Mouse (Mus musculus): ENCODE measurements around the gene Morn3. TPM values are rescaled to one million over a fixed set of nuclear protein-coding genes. Genes with fewer than 3 reads are reported as not detected.
A peak's percentile ranks its signal among the peaks of the same experiment; 100 is the strongest.

The Morn3 gene
- polyA plus RNA-seq, 1 experiment from 2014 or later, result not detected

- Histone ChIP-seq H3K4me3 (ENCODE audit: low read depth, low read length) (peak overlapping the region; percentile 61; the same call in 1 of the 2 replicates), H3K9me3 (ENCODE audit: control insufficient read depth, low read length) (no peaks in the 10 kb centered on the region), H3K4me2 (peak overlapping the region; percentile 86), H3K27ac (ENCODE audit: low read depth, low read length) (no peak overlapping the region; the same call in 1 of the 2 replicates), H3K4me1 (ENCODE audit: control insufficient read depth, insufficient read depth, low read length) (peaks cover 43% of the 10 kb centered on the region), H3K36me3 (ENCODE audit: control insufficient read depth, insufficient read depth, low read length) (no peaks in the 10 kb centered on the region), H3K27me3 (ENCODE audit: control insufficient read depth, insufficient read depth, low read length) (no peaks in the 10 kb centered on the region), H3K9ac (ENCODE audit: low read length) (peak overlapping the region; percentile 39)
- ATAC-seq (ENCODE audit: low FRiP score) (no peak), DNase-seq (ENCODE audit: low spot score, missing footprints) (peak; percentile 85)
- 24% methylated on average over 5 of the region's 5 CpGs for WGBS
Observed at GRCm38 (mm10) chr5:122991350-122992004, 55.3 kb downstream of the Morn3 start.

- no peak for ATAC-seq (ENCODE audit: low FRiP score)
- Histone ChIP-seq H3K27me3 (ENCODE audit: control insufficient read depth, insufficient read depth, low read length) (no peaks in the 10 kb centered on the region), H3K27ac (ENCODE audit: low read depth, low read length) (peak overlapping the region; percentile 10), H3K4me1 (ENCODE audit: control insufficient read depth, insufficient read depth, low read length) (peaks cover 49% of the 10 kb centered on the region), H3K36me3 (ENCODE audit: control insufficient read depth, insufficient read depth, low read length) (no peaks in the 10 kb centered on the region), H3K4me3 (ENCODE audit: low read depth, low read length) (peak overlapping the region; percentile 61), H3K9ac (ENCODE audit: low read length) (peak overlapping the region; percentile 79), H3K9me3 (ENCODE audit: control insufficient read depth, low read length) (no peaks in the 10 kb centered on the region), H3K4me2 (peak overlapping the region; percentile 86)
- 5% methylated on average over 16 of the region's 16 CpGs for WGBS
- peak; percentile 92 for DNase-seq (ENCODE audit: low spot score, missing footprints)
Observed at GRCm38 (mm10) chr5:122990411-122991160, 56.2 kb downstream of the Morn3 start.

GRCm38 (mm10) chr5:122989551-122990330 is 57.1 kb downstream of the Morn3 start, which contains the start of gene Kdm2b:
TSS of gene Kdm2b (minus strand) at chr5:122989823.
- peaks cover 55% of the 10 kb centered on the region for H3K4me1 ChIP-seq (ENCODE audit: control insufficient read depth, insufficient read depth, low read length)
- DNase-seq (ENCODE audit: low spot score, missing footprints), result peak; percentile 92

GRCm38 (mm10) chr5:122989001-122989525 is 57.8 kb downstream of the Morn3 start:
- Histone ChIP-seq H3K4me1 (ENCODE audit: control insufficient read depth, insufficient read depth, low read length) (peaks cover 56% of the 10 kb centered on the region), H3K27me3 (ENCODE audit: control insufficient read depth, insufficient read depth, low read length) (no peaks in the 10 kb centered on the region), H3K9ac (ENCODE audit: low read length) (peak overlapping the region; percentile 79), H3K4me2 (peak overlapping the region; percentile 86), H3K4me3 (ENCODE audit: low read depth, low read length) (peak overlapping the region; percentile 61), H3K36me3 (ENCODE audit: control insufficient read depth, insufficient read depth, low read length) (no peaks in the 10 kb centered on the region), H3K9me3 (ENCODE audit: control insufficient read depth, low read length) (no peaks in the 10 kb centered on the region), H3K27ac (ENCODE audit: low read depth, low read length) (peak overlapping the region; percentile 79)
- WGBS, result under 1% methylated on average over 39 of the region's 39 CpGs
- peak; percentile 65 for ATAC-seq (ENCODE audit: low FRiP score)
- DNase-seq (ENCODE audit: low spot score, missing footprints), result peak; percentile 98

More at GRCm38 (mm10) chr5:122989551-122990330, 57.1 kb downstream of the Morn3 start, which contains the start of gene Kdm2b:
- H3K4me3 ChIP-seq (ENCODE audit: low read depth, low read length), result peak within 1 kb of the TSS; percentile 61
- ATAC-seq (ENCODE audit: low FRiP score), result peak; percentile 28
- H3K4me2 ChIP-seq, result peak within 1 kb of the TSS; percentile 86
- no peaks in the 10 kb centered on the region for H3K9me3 ChIP-seq (ENCODE audit: control insufficient read depth, low read length)
- H3K9ac ChIP-seq (ENCODE audit: low read length), result peak within 1 kb of the TSS; percentile 79
- no peaks in the 10 kb centered on the region for H3K36me3 ChIP-seq (ENCODE audit: control insufficient read depth, insufficient read depth, low read length)
- WGBS, result 2% methylated on average over 15 of the region's 15 CpGs
- H3K27ac ChIP-seq (ENCODE audit: low read depth, low read length), result peak within 1 kb of the TSS; percentile 79
- no peaks in the 10 kb centered on the region for H3K27me3 ChIP-seq (ENCODE audit: control insufficient read depth, insufficient read depth, low read length)

GRCm38 (mm10) chr5:122988021-122988751 is 58.6 kb downstream of the Morn3 start:
- Histone ChIP-seq H3K4me2 (peak overlapping the region; percentile 86), H3K9ac (ENCODE audit: low read length) (peak overlapping the region; percentile 79), H3K27me3 (ENCODE audit: control insufficient read depth, insufficient read depth, low read length) (no peaks in the 10 kb centered on the region), H3K4me3 (ENCODE audit: low read depth, low read length) (peak overlapping the region; percentile 61), H3K36me3 (ENCODE audit: control insufficient read depth, insufficient read depth, low read length) (no peaks in the 10 kb centered on the region), H3K9me3 (ENCODE audit: control insufficient read depth, low read length) (no peaks in the 10 kb centered on the region), H3K4me1 (ENCODE audit: control insufficient read depth, insufficient read depth, low read length) (peaks cover 56% of the 10 kb centered on the region), H3K27ac (ENCODE audit: low read depth, low read length) (peak overlapping the region; percentile 79)
- peak; percentile 97 for DNase-seq (ENCODE audit: low spot score, missing footprints)
- WGBS, result under 1% methylated on average over 33 of the region's 41 CpGs
- ATAC-seq (ENCODE audit: low FRiP score), result peak; percentile 34; the same call in 1 of the 2 replicates

GRCm38 (mm10) chr5:122987211-122988020 is 59.4 kb downstream of the Morn3 start:
- DNase-seq (ENCODE audit: low spot score, missing footprints), result peak; percentile 95
- Histone ChIP-seq H3K36me3 (ENCODE audit: control insufficient read depth, insufficient read depth, low read length) (no peaks in the 10 kb centered on the region), H3K9ac (ENCODE audit: low read length) (peak overlapping the region; percentile 79), H3K27me3 (ENCODE audit: control insufficient read depth, insufficient read depth, low read length) (no peaks in the 10 kb centered on the region), H3K4me2 (peak overlapping the region; percentile 86), H3K4me3 (ENCODE audit: low read depth, low read length) (peak overlapping the region; percentile 61), H3K27ac (ENCODE audit: low read depth, low read length) (peak overlapping the region; percentile 79), H3K4me1 (ENCODE audit: control insufficient read depth, insufficient read depth, low read length) (peaks cover 56% of the 10 kb centered on the region), H3K9me3 (ENCODE audit: control insufficient read depth, low read length) (no peaks in the 10 kb centered on the region)
- peak; percentile 39; the same call in 1 of the 2 replicates for ATAC-seq (ENCODE audit: low FRiP score)
- under 1% methylated on average over 39 of the region's 39 CpGs for WGBS

- WGBS, result 9% methylated on average over 8 of the region's 8 CpGs
- peaks cover 49% of the 10 kb centered on the region for H3K4me1 ChIP-seq (ENCODE audit: control insufficient read depth, insufficient read depth, low read length)
- H3K4me3 ChIP-seq (ENCODE audit: low read depth, low read length), result peak overlapping the region; percentile 14
- DNase-seq (ENCODE audit: low spot score, missing footprints) (peak; percentile 93), ATAC-seq (ENCODE audit: low FRiP score) (no peak)
- no peaks in the 10 kb centered on the region for H3K9me3 ChIP-seq (ENCODE audit: control insufficient read depth, low read length)
- H3K9ac ChIP-seq (ENCODE audit: low read length), result peak overlapping the region; percentile 79; the same call in 1 of the 2 replicates
- peak overlapping the region; percentile 86 for H3K4me2 ChIP-seq
- H3K36me3 ChIP-seq (ENCODE audit: control insufficient read depth, insufficient read depth, low read length), result no peaks in the 10 kb centered on the region
- H3K27ac ChIP-seq (ENCODE audit: low read depth, low read length), result peak overlapping the region; percentile 73
- no peaks in the 10 kb centered on the region for H3K27me3 ChIP-seq (ENCODE audit: control insufficient read depth, insufficient read depth, low read length)
Observed at GRCm38 (mm10) chr5:122986091-122986493, 60.7 kb downstream of the Morn3 start.

All from midbrain, embryonic 11.5 days (tissue).